Mouse (Mus musculus): ENCODE measurements at regions not wholly inside any gene's neighbourhood (a gene's known extent, or its start where the extent isn't known, plus 50 kb on each side); places are given as distances from the start of the nearest gene placed in this dataset.

DNA sequence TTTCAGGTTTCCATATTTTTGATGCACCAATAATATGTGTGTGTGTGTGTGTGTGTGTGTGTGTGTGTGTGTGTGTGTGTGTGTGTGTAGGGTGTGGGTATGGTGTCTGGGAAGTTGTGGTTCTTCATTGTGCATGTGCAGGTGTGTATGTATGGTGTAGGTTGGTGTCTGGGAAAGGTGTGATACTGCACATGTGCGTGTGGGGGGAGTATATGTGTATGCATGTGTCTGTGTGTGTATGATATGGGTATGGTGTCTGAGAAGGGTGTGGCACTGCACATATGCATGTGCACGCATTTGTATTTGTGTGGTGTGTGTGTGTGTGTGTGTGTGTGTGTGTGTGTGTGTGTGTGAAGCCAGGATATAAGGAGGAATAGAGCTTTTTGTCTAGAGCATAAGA lies 99.6 kb downstream of the Arl4a start:
- Histone ChIP-seq H3K9ac (ENCODE audit: low read depth, low read length) (no peak overlapping the region), H3K27ac (no peak overlapping the region), H3K79me2 (replicated peaks; ENCODE audit: control insufficient read depth, insufficient read depth, low read length) (no peaks in the 10 kb centered on the region), H3K4me1 (ENCODE audit: control insufficient read depth, insufficient read depth, low read length) (no peaks in the 10 kb centered on the region), H3K4me3 (no peak overlapping the region), H3K36me3 (ENCODE audit: control insufficient read depth, insufficient read depth, low read length) (no peaks in the 10 kb centered on the region), H3K27me3 (ENCODE audit: control insufficient read depth, insufficient read depth, low read length) (no peaks in the 10 kb centered on the region)
- intact Hi-C loops (cut with DNase I), result no loop called here
- WGBS, result 95% methylated on average over 2 of the region's 2 CpGs
- no peak for TF ChIP-seq POLR2A (IDR thresholded peaks at IDR 0.05; ENCODE audit: insufficient read depth, low read depth, low read length)
- no peak for TF ChIP-seq CTCF (IDR thresholded peaks at IDR 0.05)
- no peak for TF ChIP-seq EP300 (IDR thresholded peaks at IDR 0.05; ENCODE audit: insufficient read depth, low read depth, low read length)
- no peak for DNase-seq

DNA sequence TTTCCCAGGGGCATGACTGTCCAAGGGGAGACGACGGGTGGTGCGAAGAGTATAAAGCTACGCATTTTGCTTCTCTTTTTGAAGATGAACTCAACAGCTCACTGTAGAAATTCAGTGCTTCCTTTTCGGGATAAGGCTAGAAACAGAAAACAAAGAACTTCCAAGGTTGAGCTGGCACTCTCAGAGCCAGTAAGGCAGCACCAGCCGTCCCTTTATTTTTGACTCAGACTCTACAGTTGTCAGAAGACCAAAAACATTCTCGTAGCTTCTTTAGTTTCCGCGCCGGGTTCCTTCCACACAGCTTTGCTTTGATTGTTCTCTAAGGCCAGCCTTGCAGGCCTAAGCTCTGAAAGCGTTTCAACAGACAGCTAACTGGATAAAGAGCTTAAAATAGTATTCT lies 101.5 kb downstream of the Arl4a start:
- no peak overlapping the region for H3K27ac ChIP-seq

DNA sequence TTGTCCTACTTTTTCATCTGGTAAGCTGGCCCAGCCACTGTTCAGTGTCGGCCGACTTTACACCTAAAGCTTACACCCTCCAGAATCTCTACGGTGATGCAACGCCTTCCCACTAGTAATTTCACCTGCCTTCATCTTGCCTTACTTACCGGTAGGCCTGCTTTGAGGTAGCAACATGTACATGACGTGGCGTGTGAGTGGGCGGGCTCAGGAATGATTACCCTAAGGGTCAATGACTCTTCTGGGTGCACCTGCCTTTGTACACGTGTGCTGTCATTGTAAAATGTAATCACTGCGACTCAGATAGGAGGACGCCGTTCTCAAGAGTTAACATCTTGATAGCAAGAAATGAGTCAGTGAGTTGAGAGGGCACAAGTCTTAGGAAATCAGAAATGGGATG lies 102.0 kb downstream of the Arl4a start:
- Histone ChIP-seq H3K4me1 (ENCODE audit: control insufficient read depth, insufficient read depth, low read length) (no peaks in the 10 kb centered on the region), H3K36me3 (ENCODE audit: control insufficient read depth, insufficient read depth, low read length) (no peaks in the 10 kb centered on the region), H3K27me3 (ENCODE audit: control insufficient read depth, insufficient read depth, low read length) (no peaks in the 10 kb centered on the region), H3K79me2 (replicated peaks; ENCODE audit: control insufficient read depth, insufficient read depth, low read length) (no peaks in the 10 kb centered on the region), H3K4me3 (no peak overlapping the region), H3K27ac (no peak overlapping the region), H3K9ac (ENCODE audit: low read depth, low read length) (no peak overlapping the region)
- no peak for TF ChIP-seq EP300 (IDR thresholded peaks at IDR 0.05; ENCODE audit: insufficient read depth, low read depth, low read length)
- no peak for TF ChIP-seq POLR2A (IDR thresholded peaks at IDR 0.05; ENCODE audit: insufficient read depth, low read depth, low read length)
- TF ChIP-seq CTCF (IDR thresholded peaks at IDR 0.05), result no peak
- intact Hi-C loops (cut with DNase I), result no loop called here
- no peak for DNase-seq
- 79% methylated on average over 12 of the region's 12 CpGs for WGBS

More for the DNA sequence above, 101.5 kb downstream of the Arl4a start:
- H3K36me3 ChIP-seq (ENCODE audit: control insufficient read depth, insufficient read depth, low read length), result no peaks in the 10 kb centered on the region
- 0 out of 2 replicates have a peak overlapping the region, but pooled peaks have one; percentile 6 for H3K4me3 ChIP-seq
- 38% methylated on average over 11 of the region's 11 CpGs for WGBS
- TF ChIP-seq CTCF (IDR thresholded peaks at IDR 0.05) (no peak), EP300 (IDR thresholded peaks at IDR 0.05; ENCODE audit: insufficient read depth, low read depth, low read length) (no peak), POLR2A (IDR thresholded peaks at IDR 0.05; ENCODE audit: insufficient read depth, low read depth, low read length) (no peak)
- H3K79me2 ChIP-seq (replicated peaks; ENCODE audit: control insufficient read depth, insufficient read depth, low read length), result no peaks in the 10 kb centered on the region
- intact Hi-C loops (cut with DNase I), result no loop called here
- H3K4me1 ChIP-seq (ENCODE audit: control insufficient read depth, insufficient read depth, low read length), result no peaks in the 10 kb centered on the region
- H3K27me3 ChIP-seq (ENCODE audit: control insufficient read depth, insufficient read depth, low read length), result no peaks in the 10 kb centered on the region
- no peak overlapping the region for H3K9ac ChIP-seq (ENCODE audit: low read depth, low read length)
- DNase-seq, result no peak

DNA sequence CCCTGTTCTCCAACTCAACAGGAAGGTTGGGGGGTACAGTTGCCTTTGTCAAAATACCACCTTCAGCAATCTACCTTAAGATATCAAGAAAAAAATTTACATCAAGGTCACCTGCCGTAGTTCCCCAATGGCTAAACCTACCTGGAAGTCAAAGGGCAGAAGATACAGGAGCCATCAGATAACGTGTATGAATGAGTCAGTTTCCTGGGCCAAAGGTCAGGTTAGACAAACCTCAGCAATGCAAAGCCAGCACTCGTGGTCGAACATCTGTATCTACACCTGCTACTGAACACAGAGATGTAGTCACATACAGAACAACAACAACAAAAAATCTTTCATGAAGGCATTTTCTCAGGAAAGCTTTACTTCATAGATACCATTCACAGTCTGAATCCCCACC lies 102.9 kb downstream of the Arl4a start:
- Histone ChIP-seq H3K4me1 (ENCODE audit: control insufficient read depth, insufficient read depth, low read length) (no peaks in the 10 kb centered on the region), H3K36me3 (ENCODE audit: control insufficient read depth, insufficient read depth, low read length) (no peaks in the 10 kb centered on the region), H3K27ac (no peak overlapping the region), H3K4me3 (no peak overlapping the region), H3K27me3 (ENCODE audit: control insufficient read depth, insufficient read depth, low read length) (no peaks in the 10 kb centered on the region), H3K9ac (ENCODE audit: low read depth, low read length) (no peak overlapping the region), H3K79me2 (replicated peaks; ENCODE audit: control insufficient read depth, insufficient read depth, low read length) (no peaks in the 10 kb centered on the region)
- TF ChIP-seq POLR2A (IDR thresholded peaks at IDR 0.05; ENCODE audit: insufficient read depth, low read depth, low read length) (no peak), CTCF (IDR thresholded peaks at IDR 0.05) (no peak), EP300 (IDR thresholded peaks at IDR 0.05; ENCODE audit: insufficient read depth, low read depth, low read length) (no peak)
- WGBS, result 69% methylated on average over 4 of the region's 4 CpGs
- intact Hi-C loops (cut with DNase I), result no loop called here
- DNase-seq, result no peak

DNA sequence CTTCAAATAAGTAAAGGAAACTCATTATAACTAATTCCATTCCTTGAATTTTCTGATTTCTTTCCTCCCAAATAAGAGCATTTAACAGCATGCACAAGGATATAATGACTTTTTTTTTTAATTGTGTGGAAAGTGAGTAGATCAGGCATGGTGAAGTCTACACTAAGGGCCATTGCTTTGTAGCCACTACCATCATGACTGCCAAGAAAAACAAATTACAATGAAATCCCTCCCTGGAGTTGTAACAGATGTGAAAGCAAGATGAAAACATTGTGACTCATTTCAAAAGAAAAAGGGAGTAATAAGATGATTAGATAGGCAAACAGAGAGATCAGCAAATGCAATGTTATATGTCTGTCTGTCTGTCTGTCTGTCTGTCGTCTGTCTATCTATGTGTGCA lies 106.6 kb downstream of the Arl4a start:
- intact Hi-C loops (cut with DNase I), result no loop called here
- TF ChIP-seq EP300 (IDR thresholded peaks at IDR 0.05; ENCODE audit: insufficient read depth, low read depth, low read length), result no peak
- TF ChIP-seq CTCF (IDR thresholded peaks at IDR 0.05), result no peak
- no peak for TF ChIP-seq POLR2A (IDR thresholded peaks at IDR 0.05; ENCODE audit: insufficient read depth, low read depth, low read length)
- WGBS, result 42% methylated on average over 1 of the region's 1 CpGs
- Histone ChIP-seq H3K36me3 (ENCODE audit: control insufficient read depth, insufficient read depth, low read length) (no peaks in the 10 kb centered on the region), H3K4me3 (no peak overlapping the region), H3K79me2 (replicated peaks; ENCODE audit: control insufficient read depth, insufficient read depth, low read length) (no peaks in the 10 kb centered on the region), H3K9ac (ENCODE audit: low read depth, low read length) (no peak overlapping the region), H3K4me1 (ENCODE audit: control insufficient read depth, insufficient read depth, low read length) (no peaks in the 10 kb centered on the region), H3K27me3 (ENCODE audit: control insufficient read depth, insufficient read depth, low read length) (no peaks in the 10 kb centered on the region), H3K27ac (no peak overlapping the region)
- no peak for DNase-seq

- H3K27me3 ChIP-seq (ENCODE audit: control insufficient read depth, insufficient read depth, low read length), result no peaks in the 10 kb centered on the region
- H3K4me3 ChIP-seq, result no peak overlapping the region
- H3K9ac ChIP-seq (ENCODE audit: low read depth, low read length), result no peak overlapping the region
- TF ChIP-seq POLR2A (IDR thresholded peaks at IDR 0.05; ENCODE audit: insufficient read depth, low read depth, low read length), result no peak
- no peak for TF ChIP-seq CTCF (IDR thresholded peaks at IDR 0.05)
- TF ChIP-seq EP300 (IDR thresholded peaks at IDR 0.05; ENCODE audit: insufficient read depth, low read depth, low read length), result no peak
- H3K27ac ChIP-seq, result no peak overlapping the region
- DNase-seq, result no peak
- H3K4me1 ChIP-seq (ENCODE audit: control insufficient read depth, insufficient read depth, low read length), result no peaks in the 10 kb centered on the region
- no peaks in the 10 kb centered on the region for H3K36me3 ChIP-seq (ENCODE audit: control insufficient read depth, insufficient read depth, low read length)
- intact Hi-C loops (cut with DNase I), result no loop called here
- no peaks in the 10 kb centered on the region for H3K79me2 ChIP-seq (replicated peaks; ENCODE audit: control insufficient read depth, insufficient read depth, low read length)
Measured at GRCm38 (mm10) chr12:39927902-39928301, 109.9 kb downstream of the Arl4a start.
